Mouse (Mus musculus) heart, postnatal 25 days (tissue): Measurements from ENCODE around the gene H2afv. TPM values are rescaled to one million over a fixed set of nuclear protein-coding genes. Genes with fewer than 3 reads are reported as not detected.
"Not testable (repeated sequence)": the region's sequence is repeated elsewhere in the genome, so short reads cannot be mapped to it uniquely, and the experiment has no call there.

Experiments used
- DNase-seq: peaks from one replicate; pipeline ENCODE4 v3.0.0; 2022; ENCODE audit warnings: low spot score
- intact Hi-C: fragments of 180-260 bp; cut with DNase I; formaldehyde crosslinking; loops from one replicate; pipeline ENCODE4 v1.15.1; 2025
- total RNA-seq, 2 experiments: library from RNA; stranded (reverse); gene quantifications; 2 replicates each; pipeline ENCODE4 v1.2.3; 2021

H2afv gene
- total RNA-seq, 2 experiments from 2014 or later = 67.7 to 69.4 TPM

GRCm38 (mm10) chr11:6418751-6419150 is 25.5 kb downstream of the H2afv start:
- intact Hi-C loops = no loop called here
- DNase-seq = no peak

- intact Hi-C loops = loop anchor here (2.0 kb wide), 1 partner anchor 25 kb away; no protein-coding TSS in a partner anchor
- no peak for DNase-seq
These were observed 26.8 kb downstream of the H2afv start for GRCm38 (mm10) chr11:6417490-6417889.

GRCm38 (mm10) chr11:6417069-6417468 is 27.2 kb downstream of the H2afv start:
- no peak for DNase-seq
- intact Hi-C loops = loop anchor here (2.0 kb wide), 1 partner anchor 26 kb away; no protein-coding TSS in a partner anchor

GRCm38 (mm10) chr11:6416405-6417034 is 27.7 kb downstream of the H2afv start:
- intact Hi-C loops = loop anchor here (2.0 kb wide), 1 partner anchor 26 kb away; no protein-coding TSS in a partner anchor
- peak; percentile 74 for DNase-seq

GRCm38 (mm10) chr11:6415551-6416404 is 28.5 kb downstream of the H2afv start:
- DNase-seq = peak; percentile 98
- intact Hi-C loops = loop anchor here (2.0 kb wide), 1 partner anchor 27 kb away; no protein-coding TSS in a partner anchor

GRCm38 (mm10) chr11:6414751-6415550 is 29.3 kb downstream of the H2afv start, which contains the start of gene Ppia:
TSS of gene Ppia (plus strand) at chr11:6415443.
- no peak for DNase-seq
- intact Hi-C loops = no loop called here

DNA sequence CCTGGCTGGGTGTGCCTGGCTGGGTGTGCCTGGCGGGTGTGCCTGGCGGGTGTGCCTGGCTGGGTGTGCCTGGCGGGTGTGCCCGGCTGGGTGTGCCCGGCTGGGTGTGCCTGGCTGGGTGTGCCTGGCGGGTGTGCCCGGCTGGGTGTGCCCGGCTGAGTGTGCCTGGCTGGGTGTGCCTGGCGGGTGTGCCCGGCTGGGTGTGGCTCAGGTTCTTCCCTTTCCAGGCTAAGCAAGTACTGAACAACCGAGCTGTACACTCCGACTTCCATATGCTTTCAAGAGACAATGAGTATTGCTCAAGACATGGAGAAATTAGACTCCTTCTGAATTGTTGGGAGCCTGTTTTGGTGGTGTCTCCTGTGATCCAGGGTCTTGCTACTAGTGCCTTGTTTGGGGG is 31.0 kb downstream of the H2afv start:
- intact Hi-C loops = no loop called here
- DNase-seq = no peak

DNA sequence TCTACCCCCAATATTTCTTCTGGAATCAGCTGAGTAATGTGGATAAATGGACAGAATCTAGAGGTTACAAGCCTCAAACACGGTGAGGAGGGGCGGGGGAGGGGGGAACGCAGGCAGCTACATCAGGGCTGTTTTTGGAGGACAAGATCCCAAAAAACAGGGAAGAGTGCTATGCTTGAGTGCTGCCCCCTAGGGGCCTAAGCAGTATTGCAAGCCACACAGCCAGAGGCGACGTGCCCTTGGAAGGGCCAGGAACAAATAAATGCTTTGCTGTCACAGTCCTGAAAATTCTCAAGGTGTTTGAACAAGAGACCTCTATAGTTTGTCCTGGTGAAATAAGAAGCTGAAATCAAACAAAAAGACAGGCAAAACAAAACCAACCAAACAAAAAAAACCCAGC is 32.6 kb downstream of the H2afv start:
- peak; percentile 55 for DNase-seq
- intact Hi-C loops = loop anchor here (2.0 kb wide), 1 partner anchor 45 kb away; no protein-coding TSS in a partner anchor

DNA sequence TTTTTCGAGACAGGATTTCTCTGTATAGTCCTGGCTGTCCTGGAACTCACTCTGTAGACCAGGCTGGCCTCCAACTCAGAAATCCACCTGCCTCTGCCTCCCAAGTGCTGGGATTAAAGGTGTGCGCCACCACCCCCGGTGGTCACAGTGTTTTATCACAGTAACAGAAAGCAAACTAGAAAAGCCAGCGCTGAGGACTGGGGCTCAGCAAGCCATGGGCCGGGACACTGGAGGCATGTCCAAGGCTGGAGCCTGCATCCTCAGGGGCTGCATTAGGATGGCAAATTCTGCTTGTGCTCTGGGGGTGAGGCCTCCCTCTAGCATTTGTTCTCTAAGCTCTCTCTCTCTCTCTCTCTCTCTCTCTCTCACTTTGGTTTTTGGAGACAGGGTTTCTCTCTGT is 33.5 kb downstream of the H2afv start:
- intact Hi-C loops = loop anchor here (2.0 kb wide), 1 partner anchor 44 kb away; no protein-coding TSS in a partner anchor
- not testable (repeated sequence) for DNase-seq

DNA sequence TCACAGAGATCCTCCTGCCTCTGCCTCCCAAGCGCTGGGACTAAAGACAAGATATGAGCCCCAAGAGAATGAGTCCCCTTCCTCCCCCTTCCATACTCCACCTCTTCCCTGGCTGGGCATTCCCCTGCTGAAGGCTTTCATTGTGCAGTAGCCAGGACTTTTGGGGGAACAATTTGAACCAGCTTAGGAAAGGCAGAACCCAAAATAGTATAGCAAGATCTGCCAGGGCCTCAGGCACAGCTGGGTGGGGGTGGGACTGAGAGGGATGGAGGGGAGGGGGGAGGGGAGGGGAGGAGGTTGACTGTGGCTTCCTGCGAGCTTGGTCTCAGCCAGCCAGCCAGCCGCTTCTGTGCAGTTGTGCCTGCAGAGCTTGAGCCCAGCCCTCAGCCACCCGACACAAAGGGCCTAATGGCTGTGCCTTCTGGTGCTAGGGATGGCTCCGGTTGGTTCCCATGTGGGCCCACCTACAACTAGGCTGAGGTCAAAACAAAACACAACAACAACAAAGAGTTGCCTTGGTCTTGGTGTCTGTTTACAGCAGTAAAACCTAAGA is 34.1 kb downstream of the H2afv start:
- intact Hi-C loops = loop anchor here (2.0 kb wide), 1 partner anchor 43 kb away; no protein-coding TSS in a partner anchor

DNA sequence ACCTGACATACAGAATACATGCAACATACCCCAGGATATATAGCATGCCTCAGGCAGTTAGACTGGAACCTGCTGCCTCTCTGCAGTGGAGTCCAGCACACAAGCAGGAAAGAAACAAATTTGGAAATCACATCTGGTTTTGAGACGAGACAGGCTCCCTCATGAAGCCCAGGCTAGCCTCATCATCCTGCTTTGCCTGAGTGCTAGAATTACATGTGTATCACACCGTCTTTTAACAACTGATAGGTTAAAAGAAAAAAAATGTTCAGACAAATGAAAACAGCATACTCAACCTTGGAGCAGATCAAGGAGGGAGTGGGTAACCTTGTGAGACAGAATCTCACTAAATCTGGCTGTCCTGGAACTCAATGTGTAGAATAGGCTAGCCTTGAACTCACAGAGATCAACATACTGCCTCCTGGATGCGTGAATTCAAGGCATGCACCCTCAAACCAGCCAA is 37.1 kb downstream of the H2afv start:
- DNase-seq = no peak
- intact Hi-C loops = no loop called here

More for the DNA sequence above, 34.1 kb downstream of the H2afv start:
- no peak for DNase-seq

DNA sequence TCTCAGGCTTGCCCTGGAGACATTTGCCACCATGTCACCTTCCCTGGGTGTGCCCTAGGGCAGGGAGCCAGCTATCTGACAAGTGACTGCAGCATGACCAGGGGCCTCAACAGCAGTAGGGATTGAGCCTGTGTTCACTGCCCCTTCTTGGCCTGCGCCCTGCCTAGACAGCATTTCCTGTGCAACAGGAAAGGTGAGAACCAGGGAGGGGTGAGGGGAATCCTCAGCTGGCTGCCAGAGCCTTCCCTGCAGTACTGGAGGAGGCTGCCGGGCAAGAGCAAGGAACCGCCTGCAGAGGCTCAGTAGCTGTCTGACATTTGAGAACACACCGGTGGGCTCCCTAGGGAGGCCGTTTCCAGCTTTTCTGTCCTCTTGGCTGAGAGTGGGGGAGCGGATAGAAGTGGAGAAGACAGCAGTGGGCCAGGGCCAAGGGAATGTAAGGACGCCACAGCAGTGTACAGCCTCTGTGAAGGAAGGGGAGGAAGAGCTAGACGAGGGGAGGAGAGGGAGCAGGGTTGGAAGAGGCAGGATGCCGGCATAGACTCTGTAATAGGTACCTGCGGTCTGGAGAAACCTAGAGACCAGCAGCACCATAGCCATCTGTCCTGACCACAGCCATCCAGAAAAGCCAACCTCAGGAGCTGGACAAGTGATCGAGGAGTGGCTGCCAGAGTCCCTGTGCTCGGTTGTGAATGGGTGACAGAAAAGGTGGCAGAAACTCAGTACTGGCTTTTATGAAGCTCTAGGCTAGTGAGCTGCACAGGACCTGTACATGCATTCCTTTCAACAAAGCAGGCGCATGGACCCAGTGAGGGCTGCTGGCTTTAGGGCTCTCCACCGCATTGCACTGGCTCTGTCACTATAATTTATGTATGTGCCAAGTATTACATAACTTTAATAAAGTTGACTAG is 37.7 kb downstream of the H2afv start:
- peak; percentile 65 for DNase-seq
- intact Hi-C loops = no loop called here

GRCm38 (mm10) chr11:6405591-6406081 is 38.6 kb downstream of the H2afv start:
- intact Hi-C loops = no loop called here
- DNase-seq = peak; percentile 49

DNA sequence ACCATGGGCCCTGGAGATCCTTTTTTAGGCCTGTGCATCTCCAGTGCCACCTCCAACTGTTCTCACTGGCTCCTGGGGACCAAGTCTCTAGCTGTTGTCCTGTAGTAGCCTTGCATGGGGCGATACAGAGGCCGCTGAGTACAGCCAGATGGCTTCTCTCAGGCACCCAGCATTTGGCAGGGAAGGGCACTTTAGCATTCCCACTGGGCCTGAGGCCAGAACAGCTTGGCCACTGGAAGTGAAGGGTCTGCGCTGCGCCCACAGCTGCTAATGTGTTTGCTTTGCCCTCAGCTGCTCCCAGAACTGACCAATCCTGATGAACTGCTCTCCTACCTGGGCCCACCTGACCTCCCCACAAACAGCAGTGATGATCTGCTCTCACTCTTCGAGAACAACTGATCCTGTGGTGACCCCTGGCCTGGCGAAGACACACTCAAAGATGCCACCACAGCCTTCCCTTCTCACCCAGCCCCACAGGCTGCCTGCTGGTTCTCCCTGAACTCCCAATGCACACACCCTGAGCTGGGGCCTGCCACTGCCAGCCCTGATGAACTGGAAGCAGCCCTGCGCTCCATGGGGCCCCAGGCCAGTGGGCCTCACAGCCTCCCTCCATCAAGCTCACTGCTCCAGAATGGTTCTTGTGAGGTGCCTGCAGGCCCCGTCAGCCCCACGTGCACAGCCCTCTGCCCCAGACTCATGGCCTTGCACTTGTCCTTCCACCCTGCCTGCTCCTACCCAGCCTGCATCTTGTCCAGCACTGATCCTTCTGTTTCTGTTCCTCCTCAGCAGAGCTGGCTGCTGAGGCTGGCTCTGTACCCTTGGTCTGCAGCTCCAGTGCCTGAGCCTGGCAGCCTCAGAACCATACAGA is 39.3 kb downstream of the H2afv start:
- DNase-seq = no peak
- intact Hi-C loops = no loop called here

DNA sequence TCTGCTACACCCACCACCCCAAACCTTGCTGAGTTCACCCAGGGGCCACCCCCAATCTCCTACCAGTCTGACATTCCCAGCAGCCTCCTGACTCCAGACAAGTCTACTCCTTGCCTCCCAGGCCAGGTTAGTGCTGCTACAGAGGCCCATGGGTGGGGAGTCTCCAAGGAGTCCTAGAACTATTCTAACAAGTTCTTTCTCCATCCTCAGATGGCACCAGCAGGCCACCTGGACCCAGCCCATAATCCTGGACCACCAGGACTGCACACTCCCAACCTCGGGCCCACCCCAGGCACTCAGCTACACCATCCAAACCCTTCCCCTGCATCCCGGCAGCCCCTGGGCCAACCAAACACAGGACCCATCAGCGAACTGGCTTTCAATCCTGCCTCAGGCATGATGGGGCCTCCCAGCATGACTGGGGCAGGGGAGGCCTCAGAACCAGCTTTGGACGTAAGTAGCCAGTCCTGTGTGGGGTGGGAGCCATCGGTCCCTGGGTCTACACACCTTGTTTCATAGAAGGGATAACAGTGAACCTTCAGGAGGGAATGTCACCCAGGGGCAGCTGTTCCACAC is 40.3 kb downstream of the H2afv start:
- intact Hi-C loops = no loop called here
- DNase-seq = no peak

- DNase-seq = no peak
- intact Hi-C loops = no loop called here
These were observed 41.4 kb downstream of the H2afv start for GRCm38 (mm10) chr11:6402515-6403510.
